Mouse (Mus musculus) MEL (cell line): ENCODE measurements around the gene Olfr329-ps.
"Not testable (repeated sequence)": the region's sequence is repeated elsewhere in the genome, so short reads cannot be mapped to it uniquely, and the experiment has no call there.

Experiments used
- MXI1 ChIP-seq: IDR thresholded peaks from 2 replicates; pipeline ENCODE4 v1.6.1; 2011; ENCODE audit warnings: mild to moderate bottlenecking, low read depth, low read length, improper control_type of control experiment
- POLR2A ChIP-seq, 2 experiments: IDR thresholded peaks; 2 replicates each; pipeline ENCODE4 v1.6.1; 2011 to 2012; ENCODE audit warnings: low read length in 2 of 2, mild to moderate bottlenecking in 2 of 2, control low read depth in 1 of 2, improper control_type of control experiment in 1 of 2, low read depth in 1 of 2, moderate library complexity in 1 of 2; ENCODE audit not compliant: control insufficient read depth in 1 of 2, insufficient read depth in 1 of 2, poor library complexity in 1 of 2
- SIN3A ChIP-seq: IDR thresholded peaks from 2 replicates; pipeline ENCODE4 v1.6.1; 2012; ENCODE audit warnings: low read length, improper control_type of control experiment, inconsistent platforms
- USF2 ChIP-seq, 2 experiments: IDR thresholded peaks; 2 replicates each; pipeline ENCODE4 v1.6.1; 2011 to 2012; ENCODE audit warnings: improper control_type of control experiment in 2 of 2, low read length in 2 of 2, borderline replicate concordance in 1 of 2, inconsistent platforms in 1 of 2, low read depth in 1 of 2, mild to moderate bottlenecking in 1 of 2; ENCODE audit not compliant: insufficient read depth in 1 of 2

- not testable (repeated sequence) for TF ChIP-seq SIN3A; POLR2A (IDR thresholded peaks at IDR 0.05; ENCODE audit: control insufficient read depth in 1 of 2, insufficient read depth in 1 of 2, low read depth in 1 of 2, low read length in 2 of 2, poor library complexity in 1 of 2); USF2 (IDR thresholded peaks at IDR 0.05; ENCODE audit: borderline replicate concordance in 1 of 2, insufficient read depth in 1 of 2, low read depth in 1 of 2, low read length in 2 of 2); MXI1
Measured at GRCm38 (mm10) chr11:58502472-58502871, 43.8 kb downstream of the Olfr329-ps start, which contains the start of gene Olfr331.
